Mouse (Mus musculus) adrenal gland, postnatal 14 days (tissue): Measurements from ENCODE around the gene Dbil5. TPM values are rescaled to one million over a fixed set of nuclear protein-coding genes. Genes with fewer than 3 reads are reported as not detected.

ENCODE experiments used
- total RNA-seq: library from RNA; stranded (reverse); gene quantifications from 2 replicates; pipeline ENCODE4 v1.2.3, GENCODE M21; 2021

Gene Dbil5
- total RNA-seq, 1 experiment from 2014 or later, result 1.3 TPM

Other genes with a start within 250 kb of the Dbil5 start
- not detected in 2 replicates for gene 1700016K19Rik, start 217.7 kb upstream of the Dbil5 start, total RNA-seq
- gene Rflnb, start 189.8 kb upstream of the Dbil5 start, total RNA-seq, result 53.4 and 64.1 TPM in 2 replicates
- gene Vps53, start 38.0 kb upstream of the Dbil5 start, total RNA-seq, result 39.5 and 41.1 TPM in 2 replicates
- gene Fam57a, start 37.9 kb upstream of the Dbil5 start, total RNA-seq, result 7.6 and 8.0 TPM in 2 replicates
- 6.0 and 7.1 TPM in 2 replicates for gene Gemin4, start 56 bp downstream of the Dbil5 start, total RNA-seq
- 23.8 and 25.0 TPM in 2 replicates for gene Mrm3, start 26.1 kb downstream of the Dbil5 start, total RNA-seq
- gene Glod4, start 26.1 kb downstream of the Dbil5 start, total RNA-seq, result 75.2 and 79.0 TPM in 2 replicates
- 20.0 and 26.2 TPM in 2 replicates for gene Nxn, start 181.5 kb downstream of the Dbil5 start, total RNA-seq
- gene Timm22, start 189.3 kb downstream of the Dbil5 start, total RNA-seq, result 35.6 and 37.6 TPM in 2 replicates